In genomic region chr12:72809798-72810197, GRCm38 (mm10) we compare ENCODE assay signal across 23 mouse cellular contexts. TPM values are rescaled to one million over a fixed set of nuclear protein-coding genes. Genes with fewer than 3 reads are reported as not detected.
DNase-seq lines count a peak whose midpoint lies in the region; ATAC-seq and TF ChIP-seq lines count a peak whose summit lies in the region.
"Had no signal": no experiment of that assay in that cellular context is flagged by ENCODE, and none has a peak within 500 bp of the region (broad histone marks: within the 10 kb centered on the region; RNA-seq: fewer than 3 reads in every experiment).

No protein-coding gene starts in this region.

- no peaks in the 10 kb centered on the region for H3K4me1 ChIP-seq in liver, postnatal 0 days (ENCODE audit: insufficient read depth)
- no peaks in the 10 kb centered on the region for H3K4me1 ChIP-seq in MEL (ENCODE audit: control insufficient read depth in 1 of 2, insufficient read depth in 2 of 2, low read length in 2 of 2)
- H3K4me1 ChIP-seq: limb, embryonic 15.5 days had no signal

- H3K79me2 ChIP-seq in MEL (ENCODE audit: control insufficient read depth, insufficient read depth, low read length, poor library complexity): no peaks in the 10 kb centered on the region

- H3K9me3 ChIP-seq in liver, postnatal 0 days (ENCODE audit: low read length): no peaks in the 10 kb centered on the region
- H3K9me3 ChIP-seq in MEL (replicated peaks; ENCODE audit: insufficient read depth, low read length): no peaks in the 10 kb centered on the region
- H3K9me3 ChIP-seq: forebrain, embryonic 10.5 days; limb, embryonic 15.5 days had no signal

- TF ChIP-seq CTCF in liver, postnatal 0 days (IDR thresholded peaks at IDR 0.05; ENCODE audit: low read depth): no peak
- no peak for TF ChIP-seq CTCF in MEL (IDR thresholded peaks at IDR 0.05 in 2 of 3, conservative IDR thresholded peaks at IDR 0.05 in 1 of 3; ENCODE audit: control insufficient read depth in 1 of 3, insufficient read depth in 1 of 3, low read depth in 2 of 3, low read length in 3 of 3, poor library complexity in 1 of 3, severe bottlenecking in 1 of 3)

- H3K36me3 ChIP-seq in liver, postnatal 0 days (replicated peaks; ENCODE audit: insufficient read depth, low read length): no peaks in the 10 kb centered on the region
- no peaks in the 10 kb centered on the region for H3K36me3 ChIP-seq in MEL (ENCODE audit: control insufficient read depth in 1 of 2, insufficient read depth in 2 of 2, low read length in 2 of 2)
- H3K36me3 ChIP-seq: forebrain, embryonic 10.5 days; limb, embryonic 15.5 days; midbrain, embryonic 13.5 days had no signal

- no peak for TF ChIP-seq POLR2A in MEL (IDR thresholded peaks at IDR 0.05; ENCODE audit: control insufficient read depth in 1 of 2, insufficient read depth in 1 of 2, low read depth in 1 of 2, low read length in 2 of 2, poor library complexity in 1 of 2)

- no peak for TF ChIP-seq RAD21 in MEL (IDR thresholded peaks at IDR 0.05; ENCODE audit: low read depth, low read length)

- intact Hi-C loops in heart, postnatal 14 days (cut with DNase I): no loop called here

- no peak for TF ChIP-seq EP300 in liver, postnatal 0 days (IDR thresholded peaks at IDR 0.05; ENCODE audit: low read depth)
- no peak for TF ChIP-seq EP300 in MEL (IDR thresholded peaks at IDR 0.05; ENCODE audit: low read depth in 1 of 2, low read length in 2 of 2)

- 58% methylated on average over 6 of the region's 6 CpGs for WGBS in liver, postnatal 0 days (ENCODE audit: insufficient replicate concordance)

- H3K9ac ChIP-seq in liver, postnatal 0 days (replicated peaks): no peak overlapping the region
- no peak overlapping the region for H3K9ac ChIP-seq in MEL (ENCODE audit: control insufficient read depth, low read depth, low read length, poor library complexity, severe bottlenecking)
- H3K9ac ChIP-seq: forebrain, postnatal 0 days; hindbrain, embryonic 13.5 days; limb, embryonic 15.5 days; lung, embryonic 14.5 days; midbrain, embryonic 13.5 days had no signal

- DNase-seq in liver: peak; percentile 11
- no peak for DNase-seq in liver, postnatal 0 days
- peak; percentile 65 for DNase-seq in MEL (ENCODE audit: low read depth, low spot score)
- peak; percentile 47 for DNase-seq in induced T-regulatory cell, adult 2 months (ENCODE audit: low read depth)
- DNase-seq in heart, postnatal 14 days: no peak
- no peak for DNase-seq in kidney, adult 18-20 months
- DNase-seq: adrenal gland, adult 8-10 months; cerebellum, postnatal 14 days; forebrain, postnatal 0 days; heart, postnatal 10 days; kidney, adult 11 months; lung, embryonic 14.5 days; lung, postnatal 36 days; spleen, adult 18-20 months had no signal

- H3K4me2 ChIP-seq in liver, postnatal 0 days (ENCODE audit: low read depth, low read length): no peak overlapping the region
- H3K4me2 ChIP-seq: heart, embryonic 11.5 days; hindbrain, embryonic 13.5 days; limb, embryonic 15.5 days; lung, embryonic 14.5 days; midbrain, embryonic 13.5 days had no signal

- H3K27ac ChIP-seq in liver, postnatal 0 days (ENCODE audit: low read depth): no peak overlapping the region
- no peak overlapping the region for H3K27ac ChIP-seq in MEL (ENCODE audit: control insufficient read depth, low read depth, low read length)
- H3K27ac ChIP-seq: forebrain, embryonic 10.5 days; hindbrain, embryonic 13.5 days; kidney, postnatal 0 days; layer of hippocampus, adult 2 months; limb, embryonic 15.5 days; midbrain, embryonic 13.5 days had no signal

- ATAC-seq in liver, postnatal 0 days: no peak
- peak; percentile 91 for ATAC-seq in megakaryocyte-erythroid progenitor cell, adult 5-6 weeks (replicated peaks; ENCODE audit: low FRiP score, low TSS enrichment, poor library complexity, severe bottlenecking)
- ATAC-seq in granulocyte monocyte progenitor cell, adult 5-6 weeks (replicated peaks; ENCODE audit: poor library complexity, severe bottlenecking): no peak
- ATAC-seq: forebrain, postnatal 0 days; midbrain, embryonic 13.5 days had no signal

- no peak overlapping the region for H3K4me3 ChIP-seq in liver, postnatal 0 days (ENCODE audit: low read depth, low read length)
- H3K4me3 ChIP-seq in MEL (ENCODE audit: control insufficient read depth in 1 of 2, insufficient read depth in 1 of 2, low read depth in 2 of 2, low read length in 2 of 2): no peak overlapping the region
- H3K4me3 ChIP-seq: forebrain, embryonic 10.5 days; hindbrain, embryonic 13.5 days; layer of hippocampus, adult 2 months; limb, embryonic 15.5 days; midbrain, embryonic 13.5 days had no signal

- H3K27me3 ChIP-seq in liver, postnatal 0 days (ENCODE audit: insufficient read depth, low read length): no peaks in the 10 kb centered on the region
- H3K27me3 ChIP-seq in MEL (ENCODE audit: control insufficient read depth in 1 of 2, insufficient read depth in 2 of 2, low read length in 2 of 2): no peaks in the 10 kb centered on the region
- H3K27me3 ChIP-seq: hindbrain, embryonic 13.5 days; limb, embryonic 15.5 days; midbrain, embryonic 13.5 days had no signal

TF ChIP-seq in MEL, 35 proteins besides CTCF, POLR2A, EP300 and RAD21:
- TF ChIP-seq ZC3H11A (IDR thresholded peaks at IDR 0.05; ENCODE audit: low read depth, low read length): no peak
- TF ChIP-seq MYB (IDR thresholded peaks at IDR 0.05; ENCODE audit: low read depth, low read length): no peak
- TF ChIP-seq USF1 (IDR thresholded peaks at IDR 0.05; ENCODE audit: low read depth, low read length): no peak
- no peak for TF ChIP-seq MXI1 (IDR thresholded peaks at IDR 0.05; ENCODE audit: low read depth, low read length)
- TF ChIP-seq POLR2AphosphoS5 (IDR thresholded peaks at IDR 0.05; ENCODE audit: borderline replicate concordance, low read depth, low read length): no peak
- no peak for TF ChIP-seq MAX (IDR thresholded peaks at IDR 0.05; ENCODE audit: low read length)
- TF ChIP-seq NRF1 (IDR thresholded peaks at IDR 0.05; ENCODE audit: insufficient read depth, low read depth, low read length, poor library complexity, severe bottlenecking): no peak
- no peak for TF ChIP-seq NELFE (IDR thresholded peaks at IDR 0.05; ENCODE audit: low read depth, low read length)
- no peak for TF ChIP-seq TAL1 (IDR thresholded peaks at IDR 0.05; ENCODE audit: low read length)
- no peak for TF ChIP-seq MAZ (IDR thresholded peaks at IDR 0.05; ENCODE audit: low read depth, low read length)
- TF ChIP-seq ZNF384 (IDR thresholded peaks at IDR 0.05; ENCODE audit: low read depth, low read length): no peak
- no peak for TF ChIP-seq GATA1 (IDR thresholded peaks at IDR 0.05; ENCODE audit: low read depth, low read length)

RNA-seq across cellular contexts. Expression of gene Ppm1a, which starts 52.5 kb away (rescaled TPM):
- polyA plus RNA-seq in liver, postnatal 0 days (2015; fragmentation: Nextera tagmentation; extraction: Ambion mirVana): 36.1 and 42.8 TPM in 2 replicates
- 119 and 127 TPM in 2 replicates for total RNA-seq in MEL (2012; rRNA removed)
- 100 to 1,000 TPM in 1 of 2 experiments, not detected in 1; 111 TPM for polyA plus RNA-seq in MEL (2012; ENCODE audit: insufficient read depth in 1 of 2, insufficient read length in 2 of 2, low read depth in 1 of 2, low replicate concordance in 2 of 2, missing spikeins in 1 of 2)
- total RNA-seq in megakaryocyte-erythroid progenitor cell, adult 5-6 weeks (2014; fragmentation: Nextera tagmentation): 69.9 and 88.3 TPM in 2 replicates
- total RNA-seq in megakaryocyte-erythroid progenitor cell, adult 5-6 weeks (2017): 137 and 152 TPM in 2 replicates
- 52.5 and 63.6 TPM in 2 replicates for total RNA-seq in granulocyte monocyte progenitor cell, adult 5-6 weeks (2014; fragmentation: Nextera tagmentation)
- 104 and 111 TPM in 2 replicates for total RNA-seq in granulocyte monocyte progenitor cell, adult 5-6 weeks (2017)
- total RNA-seq in heart, postnatal 14 days (2021): 100 to 1,000 TPM; 203 to 208 TPM

Comparison
In these comparisons a context has a peak if more than half of its experiments do, and no peak if none do; other contexts are left out.
1. DNase-seq: peak in liver (single experiment), MEL (single experiment) and induced T-regulatory cell, adult 2 months (single experiment); none in liver, postnatal 0 days (single experiment), heart, postnatal 14 days (0 of 2) and kidney, adult 18-20 months (single experiment).